Mouse (Mus musculus): Measurements from ENCODE around the gene Il1a. TPM values are rescaled to one million over a fixed set of nuclear protein-coding genes. Genes with fewer than 3 reads are reported as not detected.

Gene Il1a
- polyA plus RNA-seq, 1 experiment: not detected

DNA sequence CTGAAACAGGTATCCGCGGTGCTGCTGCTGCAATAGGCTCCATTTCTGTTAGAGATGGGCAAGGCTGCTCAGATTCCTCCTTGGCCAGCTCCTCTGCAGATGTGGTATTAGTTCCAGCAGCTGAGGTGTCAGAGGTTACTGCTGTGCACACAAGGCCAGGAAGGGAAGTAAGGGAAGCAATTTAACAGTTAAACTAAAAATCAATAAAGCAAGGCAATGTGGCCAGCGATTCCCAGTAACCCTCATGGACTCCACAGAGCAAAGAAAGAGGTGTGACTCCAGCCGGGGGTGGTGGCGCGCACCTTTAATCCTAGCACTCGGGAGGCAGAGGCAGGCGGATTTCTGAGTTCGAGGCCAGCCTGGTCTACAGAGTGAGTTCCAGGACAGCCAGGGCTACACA lies 39.2 kb downstream of the Il1a start:
- H3K9ac ChIP-seq (ENCODE audit: low read depth, poor library complexity, severe bottlenecking): no peak overlapping the region
- H3K9me3 ChIP-seq (replicated peaks; ENCODE audit: control insufficient read depth, insufficient read depth, low read length, poor library complexity, severe bottlenecking): no peaks in the 10 kb centered on the region
- TF ChIP-seq EP300 (IDR thresholded peaks at IDR 0.05; ENCODE audit: insufficient read depth, low read depth, low read length) (no peak), CTCF (IDR thresholded peaks at IDR 0.05; ENCODE audit: low read depth, low read length) (no peak), POLR2A (IDR thresholded peaks at IDR 0.05; ENCODE audit: insufficient read depth, low read length) (no peak)
- peaks cover 38% of the 10 kb centered on the region for H3K36me3 ChIP-seq (ENCODE audit: control insufficient read depth, insufficient read depth, low read length, poor library complexity, severe bottlenecking)
- no peaks in the 10 kb centered on the region for H3K4me1 ChIP-seq (ENCODE audit: control insufficient read depth, insufficient read depth, low read length)
- no peak overlapping the region for H3K27ac ChIP-seq (ENCODE audit: insufficient read depth, low read length)
- H3K4me3 ChIP-seq (ENCODE audit: low read depth, low read length): no peak overlapping the region
- no peaks in the 10 kb centered on the region for H3K27me3 ChIP-seq (ENCODE audit: control insufficient read depth, insufficient read depth, low read length, poor library complexity, severe bottlenecking)

DNA sequence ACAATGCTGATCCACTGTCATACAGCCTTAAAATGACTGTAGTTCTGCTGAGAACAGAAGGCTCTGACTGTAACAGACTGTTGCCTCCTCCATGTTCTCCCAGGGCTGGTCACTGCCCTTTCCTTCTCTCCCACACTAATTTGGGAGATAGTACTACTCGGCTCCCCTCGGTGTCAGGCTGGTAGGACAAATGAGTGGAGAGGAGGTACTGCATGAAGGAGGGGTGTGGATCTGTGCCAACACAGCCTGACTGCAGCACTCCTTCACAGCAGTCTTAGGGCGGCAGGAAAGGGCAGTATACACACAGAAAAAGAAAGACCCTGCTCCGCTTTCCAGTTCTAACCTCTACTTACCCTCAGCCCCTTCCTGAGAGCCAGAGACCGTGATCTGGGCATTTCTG lies 39.8 kb downstream of the Il1a start:
- Histone ChIP-seq H3K27me3 (ENCODE audit: control insufficient read depth, insufficient read depth, low read length, poor library complexity, severe bottlenecking) (no peaks in the 10 kb centered on the region), H3K4me1 (ENCODE audit: control insufficient read depth, insufficient read depth, low read length) (no peaks in the 10 kb centered on the region), H3K27ac (ENCODE audit: insufficient read depth, low read length) (no peak overlapping the region), H3K9me3 (replicated peaks; ENCODE audit: control insufficient read depth, insufficient read depth, low read length, poor library complexity, severe bottlenecking) (no peaks in the 10 kb centered on the region), H3K36me3 (ENCODE audit: control insufficient read depth, insufficient read depth, low read length, poor library complexity, severe bottlenecking) (peaks cover 34% of the 10 kb centered on the region), H3K9ac (ENCODE audit: low read depth, poor library complexity, severe bottlenecking) (no peak overlapping the region), H3K4me3 (ENCODE audit: low read depth, low read length) (no peak overlapping the region)
- TF ChIP-seq POLR2A (IDR thresholded peaks at IDR 0.05; ENCODE audit: insufficient read depth, low read length) (no peak), CTCF (IDR thresholded peaks at IDR 0.05; ENCODE audit: low read depth, low read length) (no peak), EP300 (IDR thresholded peaks at IDR 0.05; ENCODE audit: insufficient read depth, low read depth, low read length) (no peak)

DNA sequence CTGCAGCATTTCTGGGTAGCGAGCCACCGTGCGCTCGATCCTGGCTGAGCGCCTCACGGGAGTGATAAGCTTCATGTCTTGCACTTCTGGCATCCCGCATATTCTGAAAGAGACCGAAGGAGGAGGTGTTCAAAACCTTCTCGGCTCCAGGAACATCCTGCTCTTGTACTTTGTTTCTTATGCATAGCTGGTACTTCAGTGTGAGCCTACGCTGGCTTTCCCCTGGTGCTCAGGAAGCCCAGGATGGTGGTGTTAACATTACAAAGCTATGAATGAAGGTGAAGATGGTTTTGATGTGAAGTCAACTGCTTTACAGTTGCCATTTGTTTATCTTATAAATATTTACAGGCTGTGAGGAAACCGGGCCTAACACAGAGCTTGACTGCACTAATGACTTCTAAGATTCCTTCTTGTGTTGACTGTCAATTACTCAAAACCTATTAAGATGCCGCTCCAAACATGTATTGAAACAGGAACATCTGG lies 40.6 kb downstream of the Il1a start:
- H3K9me3 ChIP-seq (replicated peaks; ENCODE audit: control insufficient read depth, insufficient read depth, low read length, poor library complexity, severe bottlenecking): no peaks in the 10 kb centered on the region
- no peak for TF ChIP-seq EP300 (IDR thresholded peaks at IDR 0.05; ENCODE audit: insufficient read depth, low read depth, low read length)
- TF ChIP-seq CTCF (IDR thresholded peaks at IDR 0.05; ENCODE audit: low read depth, low read length): no peak
- no peak for TF ChIP-seq POLR2A (IDR thresholded peaks at IDR 0.05; ENCODE audit: insufficient read depth, low read length)
- H3K27ac ChIP-seq (ENCODE audit: insufficient read depth, low read length): no peak overlapping the region
- H3K27me3 ChIP-seq (ENCODE audit: control insufficient read depth, insufficient read depth, low read length, poor library complexity, severe bottlenecking): no peaks in the 10 kb centered on the region
- H3K4me1 ChIP-seq (ENCODE audit: control insufficient read depth, insufficient read depth, low read length): no peaks in the 10 kb centered on the region
- no peak overlapping the region for H3K4me3 ChIP-seq (ENCODE audit: low read depth, low read length)
- H3K9ac ChIP-seq (ENCODE audit: low read depth, poor library complexity, severe bottlenecking): no peak overlapping the region
- peaks cover 28% of the 10 kb centered on the region for H3K36me3 ChIP-seq (ENCODE audit: control insufficient read depth, insufficient read depth, low read length, poor library complexity, severe bottlenecking)

DNA sequence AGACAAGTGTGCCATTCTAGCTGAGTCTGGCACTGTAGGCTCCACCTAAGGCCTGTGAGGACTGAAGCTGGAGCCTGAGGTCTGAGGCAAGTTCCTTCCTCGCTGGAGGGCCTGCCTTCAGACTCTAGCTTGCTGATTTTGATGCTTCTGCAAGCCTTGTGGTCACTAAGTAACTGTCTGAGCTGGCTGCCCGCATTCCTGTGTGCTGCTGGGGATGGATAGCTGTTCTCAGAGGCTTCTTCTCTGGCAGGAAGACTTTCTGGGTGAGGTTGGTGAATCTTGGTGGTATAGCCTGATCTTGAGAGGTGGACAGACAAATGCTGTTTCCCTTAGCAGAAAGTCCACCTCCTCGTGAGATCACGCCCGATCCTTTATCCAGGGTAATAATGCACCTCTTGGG lies 42.0 kb downstream of the Il1a start:
- Histone ChIP-seq H3K9ac (ENCODE audit: low read depth, poor library complexity, severe bottlenecking) (no peak overlapping the region), H3K9me3 (replicated peaks; ENCODE audit: control insufficient read depth, insufficient read depth, low read length, poor library complexity, severe bottlenecking) (no peaks in the 10 kb centered on the region), H3K4me3 (ENCODE audit: low read depth, low read length) (no peak overlapping the region), H3K4me1 (ENCODE audit: control insufficient read depth, insufficient read depth, low read length) (no peaks in the 10 kb centered on the region), H3K36me3 (ENCODE audit: control insufficient read depth, insufficient read depth, low read length, poor library complexity, severe bottlenecking) (peaks cover 23% of the 10 kb centered on the region), H3K27me3 (ENCODE audit: control insufficient read depth, insufficient read depth, low read length, poor library complexity, severe bottlenecking) (no peaks in the 10 kb centered on the region), H3K27ac (ENCODE audit: insufficient read depth, low read length) (no peak overlapping the region)
- TF ChIP-seq POLR2A (IDR thresholded peaks at IDR 0.05; ENCODE audit: insufficient read depth, low read length) (no peak), EP300 (IDR thresholded peaks at IDR 0.05; ENCODE audit: insufficient read depth, low read depth, low read length) (no peak), CTCF (IDR thresholded peaks at IDR 0.05; ENCODE audit: low read depth, low read length) (no peak)

DNA sequence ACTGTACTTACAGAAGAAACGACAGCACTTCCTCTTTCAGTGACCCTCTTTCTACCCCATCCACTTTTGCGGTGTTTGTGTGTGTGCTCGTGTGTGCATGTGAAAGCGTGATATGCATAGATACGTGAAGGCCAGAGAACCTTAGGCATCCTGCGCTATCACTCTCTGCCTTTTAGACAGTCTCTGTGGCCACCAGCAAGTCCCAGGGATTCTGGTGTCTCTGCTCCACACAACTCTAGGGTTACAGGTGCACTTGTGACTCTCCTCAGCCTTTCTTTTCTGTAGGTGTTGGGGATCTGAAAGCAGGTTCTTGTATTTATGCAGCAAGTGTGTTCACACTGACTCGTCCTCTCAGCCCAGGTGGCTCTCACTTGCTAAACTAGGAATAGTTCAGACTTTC lies 44.5 kb downstream of the Il1a start:
- Histone ChIP-seq H3K9me3 (replicated peaks; ENCODE audit: control insufficient read depth, insufficient read depth, low read length, poor library complexity, severe bottlenecking) (no peaks in the 10 kb centered on the region), H3K4me1 (ENCODE audit: control insufficient read depth, insufficient read depth, low read length) (no peaks in the 10 kb centered on the region), H3K36me3 (ENCODE audit: control insufficient read depth, insufficient read depth, low read length, poor library complexity, severe bottlenecking) (peaks cover 11% of the 10 kb centered on the region), H3K9ac (ENCODE audit: low read depth, poor library complexity, severe bottlenecking) (no peak overlapping the region), H3K27ac (ENCODE audit: insufficient read depth, low read length) (no peak overlapping the region), H3K27me3 (ENCODE audit: control insufficient read depth, insufficient read depth, low read length, poor library complexity, severe bottlenecking) (no peaks in the 10 kb centered on the region), H3K4me3 (ENCODE audit: low read depth, low read length) (no peak overlapping the region)
- TF ChIP-seq POLR2A (IDR thresholded peaks at IDR 0.05; ENCODE audit: insufficient read depth, low read length) (no peak), CTCF (IDR thresholded peaks at IDR 0.05; ENCODE audit: low read depth, low read length) (no peak), EP300 (IDR thresholded peaks at IDR 0.05; ENCODE audit: insufficient read depth, low read depth, low read length) (no peak)

DNA sequence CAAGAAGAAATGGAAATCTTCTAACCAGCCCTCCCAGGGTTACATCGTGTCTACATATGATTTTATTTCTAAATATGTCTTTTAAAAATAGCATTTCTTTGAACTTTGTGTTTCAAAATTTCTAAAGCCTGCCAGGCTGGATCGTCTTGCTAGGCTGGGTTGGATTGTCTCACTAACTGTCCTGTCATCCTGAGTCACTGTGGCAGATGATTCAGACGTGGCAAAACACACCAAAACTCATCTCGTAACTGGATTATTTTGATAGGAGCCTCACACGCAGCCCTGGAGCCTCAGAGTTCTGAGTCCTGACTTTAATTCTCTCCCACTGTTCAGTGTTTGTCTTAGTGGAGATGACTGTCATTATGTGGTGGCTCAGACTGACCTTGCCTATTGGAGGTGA lies 46.7 kb downstream of the Il1a start:
- TF ChIP-seq EP300 (IDR thresholded peaks at IDR 0.05; ENCODE audit: insufficient read depth, low read depth, low read length): no peak
- no peak for TF ChIP-seq POLR2A (IDR thresholded peaks at IDR 0.05; ENCODE audit: insufficient read depth, low read length)
- TF ChIP-seq CTCF (IDR thresholded peaks at IDR 0.05; ENCODE audit: low read depth, low read length): no peak
- Histone ChIP-seq H3K36me3 (ENCODE audit: control insufficient read depth, insufficient read depth, low read length, poor library complexity, severe bottlenecking) (no peaks in the 10 kb centered on the region; the same call in none of the 2 replicates), H3K4me1 (ENCODE audit: control insufficient read depth, insufficient read depth, low read length) (no peaks in the 10 kb centered on the region), H3K27me3 (ENCODE audit: control insufficient read depth, insufficient read depth, low read length, poor library complexity, severe bottlenecking) (no peaks in the 10 kb centered on the region), H3K4me3 (ENCODE audit: low read depth, low read length) (no peak overlapping the region), H3K9ac (ENCODE audit: low read depth, poor library complexity, severe bottlenecking) (no peak overlapping the region), H3K9me3 (replicated peaks; ENCODE audit: control insufficient read depth, insufficient read depth, low read length, poor library complexity, severe bottlenecking) (no peaks in the 10 kb centered on the region), H3K27ac (ENCODE audit: insufficient read depth, low read length) (no peak overlapping the region)
